Mouse (Mus musculus): ENCODE data around the gene Dapk2.

DNA sequence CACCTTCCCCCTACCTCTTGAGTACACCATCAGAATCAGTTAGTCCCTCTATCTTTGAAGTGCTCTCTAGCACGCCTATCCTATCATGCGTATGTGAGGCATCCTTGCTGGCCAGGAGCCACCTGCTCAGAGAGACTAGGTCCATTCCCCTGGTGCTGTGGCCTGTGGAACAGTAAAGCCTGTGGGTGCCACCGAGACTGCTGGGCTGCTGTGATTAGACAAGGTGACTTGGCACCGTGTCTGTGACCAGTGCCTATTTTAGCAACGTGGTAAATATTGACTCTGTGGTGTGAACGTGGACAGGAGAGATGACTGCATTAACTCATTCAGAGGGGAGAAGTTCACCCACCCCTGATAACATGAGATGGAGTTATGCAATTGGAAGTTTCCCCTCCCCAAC lies 21.8 kb downstream of the Dapk2 start:
- TF ChIP-seq CTCF (IDR thresholded peaks at IDR 0.05; ENCODE audit: insufficient read depth, low read depth, low read length) (no peak), POLR2A (IDR thresholded peaks at IDR 0.05; ENCODE audit: insufficient read depth, low read depth, low read length) (no peak)

All from olfactory bulb, adult 2 months (tissue).